Mouse (Mus musculus) bone marrow macrophage, adult 2 months (primary cell): ENCODE results near the gene Uck1.
A peak's percentile ranks its signal among the peaks of the same experiment; 100 is the strongest.

ENCODE experiments used
- CTCF ChIP-seq: IDR thresholded peaks from 2 replicates; pipeline ENCODE4 v1.5.1; 2012; ENCODE audit warnings: low read depth, mild to moderate bottlenecking, low read length, moderate library complexity
- POLR2A ChIP-seq: IDR thresholded peaks from 2 replicates; pipeline ENCODE4 v1.6.1; 2012; ENCODE audit warnings: mild to moderate bottlenecking, low read depth, low read length, borderline replicate concordance

GRCm38 (mm10) chr2:32282727-32283126 is 22.8 kb upstream of the Uck1 start:
- TF ChIP-seq POLR2A (no peak), CTCF (peak; percentile 56)
